Mouse (Mus musculus): Measurements from ENCODE around the gene Lhfp.

Lhfp gene

GRCm38 (mm10) chr3:53165281-53165680 is 124.0 kb downstream of the Lhfp start:
- DNase-seq (ENCODE audit: low spot score), result no peak

DNA sequence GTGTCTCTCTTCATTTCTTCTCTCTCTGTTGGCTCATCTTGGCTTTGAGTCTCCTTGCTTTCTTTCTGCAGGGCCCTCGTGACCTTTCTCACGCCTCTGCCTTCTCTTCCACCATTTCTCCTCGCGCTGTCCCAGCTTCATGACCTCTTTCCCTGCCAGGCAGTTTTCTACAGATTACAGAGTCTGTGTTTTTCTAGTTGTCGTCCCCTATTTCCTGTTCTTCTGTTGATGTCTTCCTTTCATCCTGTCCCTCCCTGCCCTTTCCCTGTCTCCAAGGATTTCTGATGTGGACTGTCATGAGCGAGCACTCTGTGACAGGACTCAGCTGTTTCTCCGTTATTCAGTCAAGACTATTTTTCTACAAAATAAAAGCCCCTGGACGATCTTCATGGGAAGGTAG is 124.7 kb downstream of the Lhfp start:
- peak; percentile 65 for DNase-seq (ENCODE audit: low spot score)

DNA sequence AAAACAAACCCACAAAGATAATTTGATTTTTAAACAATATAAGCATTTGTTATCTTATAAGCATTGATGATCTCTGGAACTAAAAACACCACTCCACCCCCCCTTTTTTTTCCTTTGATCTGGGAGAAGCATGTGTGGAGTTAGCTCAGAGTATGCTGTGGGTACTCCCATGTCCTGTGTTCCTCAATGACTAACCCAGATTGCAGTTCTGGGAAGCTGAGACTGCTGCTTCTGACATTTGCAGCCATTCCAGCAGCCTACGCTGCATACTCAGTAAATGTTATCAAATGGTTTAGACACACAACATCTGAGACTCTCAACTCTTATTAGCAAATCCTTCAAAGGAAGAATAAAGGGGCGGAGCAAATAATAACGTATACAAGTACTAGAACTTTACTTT is 128.2 kb downstream of the Lhfp start:
- DNase-seq (ENCODE audit: low spot score), result no peak

GRCm38 (mm10) chr3:53173310-53174063 is 132.2 kb downstream of the Lhfp start:
- DNase-seq (ENCODE audit: low spot score), result no peak

DNA sequence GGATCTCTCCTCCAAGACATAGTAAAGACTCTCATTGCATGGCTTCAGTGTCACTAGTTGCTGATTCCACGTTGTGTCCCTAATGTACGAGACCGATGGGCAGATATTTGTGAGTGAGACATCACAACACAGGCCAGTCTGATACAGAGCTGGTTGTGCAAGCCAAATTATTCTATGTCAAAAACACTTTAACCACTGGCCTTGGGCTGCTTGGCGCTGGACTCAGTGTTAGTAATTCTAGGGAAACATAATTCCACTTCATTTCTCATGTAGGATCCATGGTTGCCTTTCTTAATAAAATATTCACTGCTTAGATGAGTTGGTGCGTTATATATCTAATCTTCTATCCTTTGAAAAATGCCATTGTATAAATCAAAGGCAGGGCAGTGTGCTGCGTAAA is 138.6 kb downstream of the Lhfp start:
- no peak for DNase-seq (ENCODE audit: low spot score)

GRCm38 (mm10) chr3:53185439-53185838 is 144.1 kb downstream of the Lhfp start:
- no peak for DNase-seq (ENCODE audit: low spot score)

DNA sequence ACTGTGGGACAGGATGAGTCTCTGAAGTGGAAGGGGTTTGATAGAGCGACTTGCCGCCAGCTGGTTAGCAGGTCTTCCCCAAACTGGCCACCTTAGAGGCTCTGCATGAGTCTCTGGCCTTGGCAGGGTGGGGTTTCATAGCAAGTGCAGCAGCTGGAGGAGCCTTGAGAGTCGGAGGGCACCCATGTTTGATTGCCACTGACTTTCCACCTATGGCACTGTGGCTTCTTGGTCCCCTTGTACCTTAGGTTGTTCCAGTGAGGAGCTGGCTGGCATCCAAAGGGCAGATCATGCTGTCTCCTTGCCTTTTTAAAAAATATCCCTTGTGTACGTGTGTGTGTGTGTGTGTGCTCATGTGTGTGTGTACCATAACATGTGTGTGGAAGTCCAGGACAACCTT is 152.1 kb downstream of the Lhfp start:
- no peak for DNase-seq (ENCODE audit: low spot score)

- DNase-seq (ENCODE audit: low spot score), result no peak
These were observed 154.4 kb downstream of the Lhfp start for GRCm38 (mm10) chr3:53195666-53196107.

DNA sequence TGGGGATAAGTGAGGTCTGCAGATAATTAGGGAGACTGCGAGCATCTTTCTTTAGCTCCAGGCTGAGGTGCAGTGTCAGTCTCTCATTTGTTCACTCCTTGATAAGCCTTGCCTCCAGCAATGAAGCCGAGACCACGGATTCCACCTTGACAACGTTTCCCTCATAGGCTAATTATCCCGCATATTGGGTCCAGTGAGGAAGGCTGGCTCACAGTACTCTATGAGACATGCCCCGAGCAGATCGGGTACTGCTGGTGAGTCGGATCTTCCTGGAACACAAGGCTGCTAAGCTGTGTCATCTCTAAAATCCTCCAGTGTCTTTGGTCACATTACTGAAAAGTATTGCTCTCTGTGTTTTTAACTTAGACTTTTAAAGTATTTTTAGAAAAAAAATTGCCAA is 158.8 kb downstream of the Lhfp start:
- no peak for DNase-seq (ENCODE audit: low spot score)

DNA sequence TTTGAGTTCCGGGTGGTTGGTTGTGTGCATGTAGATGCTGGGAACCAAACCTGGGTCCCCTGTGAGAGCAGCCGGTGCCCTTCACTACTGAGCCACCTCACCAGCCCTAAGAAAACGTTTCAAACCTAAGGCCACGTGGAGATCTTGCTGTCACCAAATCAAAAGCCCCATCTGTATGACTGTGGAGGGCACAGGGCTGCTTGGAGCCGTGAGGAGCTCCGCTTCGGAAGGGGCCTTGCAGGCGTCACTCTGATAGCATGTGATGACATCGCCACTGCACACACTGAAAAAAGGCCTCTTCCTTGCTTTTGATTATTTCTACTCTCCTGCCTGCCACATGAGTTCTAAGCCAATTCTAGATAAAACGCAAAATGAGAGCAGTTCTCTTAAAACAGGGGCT is 159.5 kb downstream of the Lhfp start:
- DNase-seq (ENCODE audit: low spot score), result no peak

DNA sequence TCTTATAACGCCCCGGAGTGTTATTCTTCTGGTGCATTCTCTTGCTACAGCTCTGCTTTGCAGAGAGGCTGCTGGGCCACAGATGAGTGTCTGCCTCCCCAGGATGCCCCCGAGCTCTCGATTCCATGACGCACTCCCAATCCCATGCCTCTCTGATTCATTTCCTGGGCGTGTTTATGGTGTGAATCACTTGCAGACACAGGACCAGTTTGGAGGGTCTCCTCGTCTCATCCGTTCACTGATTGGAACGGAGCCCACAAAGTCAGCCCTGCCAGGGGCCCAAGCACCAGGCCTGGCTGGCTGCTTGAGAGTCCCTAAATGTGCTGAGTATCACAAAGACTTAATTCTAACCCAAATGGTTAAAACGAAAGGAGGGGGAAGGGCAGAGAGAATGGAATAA is 160.3 kb downstream of the Lhfp start:
- DNase-seq (ENCODE audit: low spot score), result no peak

- DNase-seq (ENCODE audit: low spot score), result no peak
These were observed 160.9 kb downstream of the Lhfp start for GRCm38 (mm10) chr3:53202184-53202583.

DNA sequence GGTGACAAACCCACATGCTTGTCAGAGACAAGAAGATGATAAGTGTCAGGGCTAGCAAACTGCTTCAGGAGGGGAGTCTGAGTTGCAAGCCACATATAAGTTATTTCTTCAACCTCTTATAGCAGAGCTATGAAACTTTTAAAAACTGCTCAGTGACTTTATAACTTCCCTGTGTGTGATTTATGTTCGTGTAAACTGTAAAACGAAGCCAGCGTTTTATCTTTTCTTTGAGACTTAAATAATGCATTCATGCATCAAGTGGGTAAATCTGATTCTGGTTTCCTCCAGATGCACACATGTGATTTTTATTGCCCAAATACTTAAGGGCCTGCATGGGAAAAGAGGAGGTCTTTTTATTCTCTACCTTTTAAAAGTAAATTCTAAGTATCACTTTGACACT is 161.4 kb downstream of the Lhfp start:
- DNase-seq (ENCODE audit: low spot score), result no peak

- no peak for DNase-seq (ENCODE audit: low spot score)
These were observed 162.3 kb downstream of the Lhfp start for GRCm38 (mm10) chr3:53203656-53204055.

DNA sequence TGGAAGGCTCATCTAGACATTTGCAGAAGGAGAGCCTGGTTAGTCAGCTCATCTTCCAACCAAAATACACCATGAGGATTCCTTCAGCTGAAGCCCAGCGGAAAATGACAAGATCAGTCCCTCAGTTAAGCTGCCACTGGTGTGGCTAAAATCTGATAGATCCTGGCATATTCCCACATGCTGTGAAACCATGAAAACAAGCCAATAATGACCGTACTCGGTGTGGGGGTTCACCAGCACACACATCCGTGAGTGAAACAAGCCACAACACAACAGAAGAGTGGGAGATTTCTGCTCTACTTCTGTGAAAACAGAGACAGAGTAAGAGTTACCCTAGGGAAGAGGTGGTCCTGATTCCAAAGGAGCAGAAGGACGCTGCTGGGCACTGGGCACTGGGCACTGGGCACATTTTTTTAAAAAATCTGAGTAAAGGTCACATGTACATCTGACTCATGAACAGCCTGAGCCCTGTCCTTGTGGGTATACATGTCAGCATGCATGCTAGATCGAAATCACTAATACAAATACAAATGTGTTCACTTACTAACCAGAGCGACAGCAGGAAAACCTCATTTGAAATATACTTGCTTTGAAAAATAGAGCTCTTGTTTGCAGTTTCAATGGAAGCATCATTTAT is 163.1 kb downstream of the Lhfp start:
- no peak for DNase-seq (ENCODE audit: low spot score)

- DNase-seq (ENCODE audit: low spot score), result no peak
These were observed 163.6 kb downstream of the Lhfp start for GRCm38 (mm10) chr3:53204985-53205365.

DNA sequence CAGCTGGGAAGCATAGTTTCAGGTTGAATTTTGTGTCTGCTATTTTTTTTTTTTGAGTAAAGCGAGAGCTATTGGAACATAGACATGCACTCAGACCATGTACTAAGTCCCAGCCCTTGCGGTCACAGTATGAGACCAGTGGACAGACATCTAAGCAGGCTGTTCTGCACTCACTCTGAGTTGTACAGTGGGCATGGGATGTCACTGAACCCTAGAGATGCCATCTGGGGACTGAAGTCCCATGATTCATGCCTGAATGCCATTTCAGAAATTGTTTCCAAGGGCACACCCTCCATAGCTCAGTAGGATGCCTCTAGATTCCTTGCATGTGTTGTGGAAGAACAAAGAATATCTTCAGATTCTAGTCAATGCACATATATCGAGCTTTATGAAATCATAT is 164.4 kb downstream of the Lhfp start:
- no peak for DNase-seq (ENCODE audit: low spot score)

- DNase-seq (ENCODE audit: low spot score), result peak; percentile 77
These were observed 165.3 kb downstream of the Lhfp start for GRCm38 (mm10) chr3:53206509-53207224.

- DNase-seq (ENCODE audit: low spot score), result peak; percentile 68
These were observed 165.8 kb downstream of the Lhfp start for GRCm38 (mm10) chr3:53207225-53207528.

DNA sequence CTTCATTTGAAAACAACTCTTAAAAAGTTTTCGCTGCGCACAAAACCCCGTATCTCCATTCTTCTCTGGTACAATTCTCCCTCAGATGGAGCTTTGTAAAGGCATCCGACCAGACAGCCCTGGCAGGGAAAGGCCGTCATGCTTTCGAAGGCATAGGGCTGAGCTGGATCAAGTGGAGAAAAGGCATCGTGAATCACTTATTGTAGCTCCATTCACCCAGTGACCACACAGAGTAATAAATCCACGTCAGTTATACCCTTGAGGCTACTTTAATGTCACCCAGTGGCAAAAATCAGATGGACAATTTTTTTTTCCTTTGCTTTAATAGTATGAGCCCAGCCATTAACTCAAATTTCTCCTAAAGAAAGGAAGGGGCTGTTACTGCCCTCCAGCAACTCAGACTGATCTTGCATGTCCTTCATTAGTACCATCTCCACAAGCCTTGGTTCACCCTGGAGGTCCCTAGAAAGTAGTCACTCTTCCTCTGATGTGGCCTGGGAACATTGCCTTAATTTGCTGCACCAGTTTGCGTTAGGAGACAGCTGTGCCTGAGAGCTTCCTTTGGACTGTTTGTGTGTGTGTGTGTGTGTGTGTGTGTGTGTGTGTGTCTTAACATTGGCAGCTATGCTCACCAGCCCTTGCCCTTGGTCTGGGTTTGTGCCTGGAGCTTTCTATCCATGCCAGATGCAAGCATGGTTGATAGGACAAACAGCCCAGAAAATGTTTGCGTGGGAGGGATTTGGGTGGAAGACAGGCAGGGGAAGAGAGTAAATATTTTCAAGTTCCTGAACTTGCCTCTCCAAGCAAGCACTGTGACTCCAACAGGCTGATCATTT is 169.6 kb downstream of the Lhfp start:
- DNase-seq (ENCODE audit: low spot score), result peak; percentile 63

DNA sequence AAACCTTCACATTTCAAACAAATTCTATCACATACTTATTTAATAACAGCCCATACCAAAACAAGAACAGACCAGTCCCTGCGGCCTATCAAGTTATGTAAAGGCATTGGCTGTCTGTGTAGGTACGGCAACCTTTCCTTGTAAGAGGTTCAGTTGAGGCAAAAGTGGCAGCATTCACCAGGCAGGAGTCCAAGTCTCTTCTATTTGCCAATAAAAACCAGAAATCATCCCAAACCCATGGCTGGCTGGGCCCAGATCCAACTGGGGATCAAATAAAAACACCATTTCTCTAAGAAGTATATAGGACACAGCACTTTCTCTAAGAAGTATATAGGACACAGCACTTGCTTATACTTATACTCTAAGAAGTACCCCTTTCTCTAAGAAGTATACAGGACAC is 171.3 kb downstream of the Lhfp start:
- no peak for DNase-seq (ENCODE audit: low spot score)

DNA sequence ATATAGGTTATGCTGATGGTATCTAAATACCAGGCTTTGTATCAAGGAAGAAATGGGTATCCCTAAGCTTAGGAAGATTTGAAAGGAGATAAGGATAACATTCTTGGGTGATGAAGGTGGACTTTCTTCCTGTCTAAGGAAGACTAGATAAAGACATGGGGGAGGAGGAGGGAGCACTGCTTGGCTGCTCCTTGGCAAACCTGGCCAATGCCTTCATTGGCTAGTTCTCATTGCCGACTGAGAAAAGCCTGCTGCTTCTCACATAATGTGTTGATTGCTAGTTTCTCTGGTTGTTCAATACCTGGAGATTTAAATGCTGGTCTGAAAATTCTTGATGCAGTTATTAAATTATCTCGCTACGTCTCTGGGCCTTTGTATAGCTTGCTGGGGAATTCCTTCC is 172.0 kb downstream of the Lhfp start:
- DNase-seq (ENCODE audit: low spot score), result no peak
